Mouse (Mus musculus): ENCODE data around the gene Treml2. TPM values are rescaled to one million over a fixed set of nuclear protein-coding genes. Genes with fewer than 3 reads are reported as not detected.

Treml2 gene
- polyA plus RNA-seq, 1 experiment from 2014 or later: 0.54 TPM

DNA sequence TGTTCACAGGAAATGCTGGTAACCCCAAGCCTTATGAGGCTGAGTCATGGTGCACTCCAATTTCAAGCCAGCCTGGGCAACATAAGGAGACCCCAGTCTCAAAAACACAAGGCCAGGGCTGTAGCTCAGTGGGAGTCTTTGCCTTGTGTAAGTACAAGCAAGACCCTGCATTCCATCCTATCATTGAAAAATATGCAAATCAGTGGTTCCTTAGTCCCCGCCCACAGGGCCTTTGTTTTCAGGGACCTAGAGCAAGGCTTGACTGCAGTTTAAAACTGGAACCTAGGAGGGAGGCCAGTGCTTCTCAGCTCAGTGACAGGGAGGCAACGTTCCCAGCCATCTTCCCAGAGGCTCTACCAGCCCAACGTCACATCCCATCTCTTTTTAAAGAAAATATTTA is 23.9 kb downstream of the Treml2 start:
- Histone ChIP-seq H3K4me2 (replicated peaks; ENCODE audit: low read depth, low read length) (no peak overlapping the region), H3K27ac (ENCODE audit: low read length) (no peak overlapping the region), H3K36me3 (ENCODE audit: insufficient read depth, low read length) (no peaks in the 10 kb centered on the region), H3K9me3 (ENCODE audit: low read length) (no peaks in the 10 kb centered on the region), H3K4me1 (ENCODE audit: insufficient read depth, low read depth, low read length) (no peaks in the 10 kb centered on the region), H3K27me3 (replicated peaks; ENCODE audit: insufficient read depth, low read length) (no peaks in the 10 kb centered on the region), H3K4me3 (ENCODE audit: low read depth, low read length) (no peak overlapping the region), H3K9ac (replicated peaks; ENCODE audit: low read depth) (no peak overlapping the region)
- ATAC-seq: no peak
- 64% methylated on average over 3 of the region's 3 CpGs for WGBS
- TF ChIP-seq CTCF (IDR thresholded peaks at IDR 0.05) (no peak), EP300 (IDR thresholded peaks at IDR 0.05) (no peak)
- DNase-seq (ENCODE audit: low spot score): no peak

DNA sequence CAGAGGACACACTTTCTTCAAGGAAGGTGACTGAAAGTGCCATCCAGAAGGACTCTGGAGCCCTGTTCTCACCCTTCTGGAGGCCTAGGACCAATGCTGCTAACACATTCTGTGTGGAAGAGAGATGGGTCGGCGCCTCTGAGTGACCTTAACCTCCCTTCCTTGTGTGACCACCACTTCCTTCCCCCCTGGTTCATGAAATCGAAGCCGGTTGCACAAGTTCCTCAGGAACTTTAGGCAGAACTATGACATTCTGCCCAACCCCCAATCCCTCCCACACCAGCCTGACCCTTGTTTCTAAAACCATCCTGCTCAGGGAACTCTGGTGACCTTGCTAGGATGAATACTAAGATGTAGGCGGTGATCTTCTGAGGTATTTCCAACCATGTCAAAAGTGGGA is 25.0 kb downstream of the Treml2 start:
- peak; percentile 53 for DNase-seq (ENCODE audit: low spot score)
- H3K4me2 ChIP-seq (replicated peaks; ENCODE audit: low read depth, low read length): no peak overlapping the region
- 74% methylated on average over 5 of the region's 5 CpGs for WGBS

DNA sequence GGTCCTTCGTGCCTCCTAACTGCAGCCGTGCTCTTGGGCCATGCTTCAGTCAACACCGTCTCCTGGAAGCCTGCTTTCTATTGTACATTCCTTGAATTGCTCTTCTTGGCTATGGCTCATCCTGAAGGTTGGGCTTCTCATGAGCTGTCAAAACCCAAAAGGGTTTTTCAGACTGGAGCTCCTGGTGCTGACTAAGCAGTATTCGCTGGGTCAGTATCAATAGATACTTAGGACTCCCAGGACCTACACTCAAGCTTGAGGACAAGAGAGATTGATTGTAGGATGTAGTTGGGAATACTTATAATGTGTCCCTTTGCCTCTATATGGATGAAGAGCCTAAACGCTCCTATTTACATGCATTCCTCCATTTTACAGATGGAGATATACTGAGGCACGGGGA is 25.8 kb downstream of the Treml2 start:
- H3K9me3 ChIP-seq (ENCODE audit: low read length): no peaks in the 10 kb centered on the region
- no peak overlapping the region for H3K9ac ChIP-seq (replicated peaks; ENCODE audit: low read depth)
- 89% methylated on average over 6 of the region's 6 CpGs for WGBS
- DNase-seq (ENCODE audit: low spot score) (no peak), ATAC-seq (no peak)
- no peak for TF ChIP-seq CTCF (IDR thresholded peaks at IDR 0.05)
- TF ChIP-seq EP300 (IDR thresholded peaks at IDR 0.05): no peak
- H3K27me3 ChIP-seq (replicated peaks; ENCODE audit: insufficient read depth, low read length): no peaks in the 10 kb centered on the region
- H3K36me3 ChIP-seq (ENCODE audit: insufficient read depth, low read length): no peaks in the 10 kb centered on the region
- H3K27ac ChIP-seq (ENCODE audit: low read length): no peak overlapping the region
- no peak overlapping the region for H3K4me3 ChIP-seq (ENCODE audit: low read depth, low read length)
- H3K4me2 ChIP-seq (replicated peaks; ENCODE audit: low read depth, low read length): no peak overlapping the region
- no peaks in the 10 kb centered on the region for H3K4me1 ChIP-seq (ENCODE audit: insufficient read depth, low read depth, low read length)

More for the DNA sequence above, 25.0 kb downstream of the Treml2 start:
- Histone ChIP-seq H3K9ac (replicated peaks; ENCODE audit: low read depth) (no peak overlapping the region), H3K36me3 (ENCODE audit: insufficient read depth, low read length) (no peaks in the 10 kb centered on the region), H3K27ac (ENCODE audit: low read length) (no peak overlapping the region), H3K4me1 (ENCODE audit: insufficient read depth, low read depth, low read length) (no peaks in the 10 kb centered on the region), H3K9me3 (ENCODE audit: low read length) (no peaks in the 10 kb centered on the region), H3K27me3 (replicated peaks; ENCODE audit: insufficient read depth, low read length) (no peaks in the 10 kb centered on the region), H3K4me3 (ENCODE audit: low read depth, low read length) (no peak overlapping the region)
- no peak for ATAC-seq
- TF ChIP-seq CTCF (IDR thresholded peaks at IDR 0.05) (no peak), EP300 (IDR thresholded peaks at IDR 0.05) (no peak)

DNA sequence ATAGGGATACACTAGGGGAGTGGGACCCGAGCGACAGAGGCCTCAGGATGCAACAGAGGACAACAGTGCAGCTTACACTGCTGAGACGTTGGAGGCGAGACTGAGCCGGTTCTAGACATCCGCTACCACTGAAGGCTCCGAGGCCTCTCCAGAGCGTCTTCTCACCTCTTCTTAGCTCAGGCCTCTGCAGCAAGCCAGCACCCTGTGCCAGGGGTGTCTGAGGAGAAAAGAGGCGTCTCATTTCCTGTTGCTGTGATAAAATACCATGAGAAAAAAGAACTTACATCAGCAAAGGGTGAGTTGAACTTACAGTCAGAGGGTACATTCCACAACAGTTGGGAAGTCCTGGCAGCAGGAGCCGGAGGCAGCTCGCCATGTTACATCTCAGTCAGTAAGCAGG is 26.3 kb downstream of the Treml2 start:
- 70% methylated on average over 11 of the region's 11 CpGs for WGBS
- Histone ChIP-seq H3K4me2 (replicated peaks; ENCODE audit: low read depth, low read length) (no peak overlapping the region), H3K36me3 (ENCODE audit: insufficient read depth, low read length) (no peaks in the 10 kb centered on the region), H3K27me3 (replicated peaks; ENCODE audit: insufficient read depth, low read length) (no peaks in the 10 kb centered on the region), H3K27ac (ENCODE audit: low read length) (no peak overlapping the region), H3K4me1 (ENCODE audit: insufficient read depth, low read depth, low read length) (no peaks in the 10 kb centered on the region), H3K4me3 (ENCODE audit: low read depth, low read length) (no peak overlapping the region), H3K9me3 (ENCODE audit: low read length) (no peaks in the 10 kb centered on the region), H3K9ac (replicated peaks; ENCODE audit: low read depth) (no peak overlapping the region)
- no peak for DNase-seq (ENCODE audit: low spot score)
- ATAC-seq: no peak
- TF ChIP-seq CTCF (IDR thresholded peaks at IDR 0.05) (no peak), EP300 (IDR thresholded peaks at IDR 0.05) (no peak)

DNA sequence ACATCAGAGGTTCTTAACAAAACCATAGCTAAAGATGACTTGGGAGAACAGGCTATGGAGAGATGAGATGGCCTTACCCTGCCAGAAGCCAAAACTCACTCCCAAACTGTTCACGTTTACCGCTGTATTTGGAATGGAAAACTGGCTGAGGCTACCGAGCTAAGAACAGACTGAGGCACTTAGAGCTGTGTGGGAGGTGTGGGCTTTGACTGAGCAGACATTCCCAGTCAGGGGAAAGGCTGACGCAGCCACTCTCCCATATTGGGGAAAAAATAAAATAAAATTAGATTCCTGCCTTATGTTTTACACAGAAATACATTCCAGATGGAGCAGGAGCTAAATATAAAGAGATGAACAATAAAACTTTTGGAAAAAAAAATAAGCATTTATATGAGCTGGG is 27.4 kb downstream of the Treml2 start:
- H3K27me3 ChIP-seq (replicated peaks; ENCODE audit: insufficient read depth, low read length): no peaks in the 10 kb centered on the region
- H3K9me3 ChIP-seq (ENCODE audit: low read length): no peaks in the 10 kb centered on the region
- no peak for DNase-seq (ENCODE audit: low spot score)
- no peak overlapping the region for H3K4me3 ChIP-seq (ENCODE audit: low read depth, low read length)
- H3K4me2 ChIP-seq (replicated peaks; ENCODE audit: low read depth, low read length): no peak overlapping the region
- no peak overlapping the region for H3K27ac ChIP-seq (ENCODE audit: low read length)
- H3K36me3 ChIP-seq (ENCODE audit: insufficient read depth, low read length): no peaks in the 10 kb centered on the region
- ATAC-seq: no peak
- no peak overlapping the region for H3K9ac ChIP-seq (replicated peaks; ENCODE audit: low read depth)
- no peak for TF ChIP-seq EP300 (IDR thresholded peaks at IDR 0.05)
- TF ChIP-seq CTCF (IDR thresholded peaks at IDR 0.05): no peak
- no peaks in the 10 kb centered on the region for H3K4me1 ChIP-seq (ENCODE audit: insufficient read depth, low read depth, low read length)
- 73% methylated on average over 4 of the region's 4 CpGs for WGBS

DNA sequence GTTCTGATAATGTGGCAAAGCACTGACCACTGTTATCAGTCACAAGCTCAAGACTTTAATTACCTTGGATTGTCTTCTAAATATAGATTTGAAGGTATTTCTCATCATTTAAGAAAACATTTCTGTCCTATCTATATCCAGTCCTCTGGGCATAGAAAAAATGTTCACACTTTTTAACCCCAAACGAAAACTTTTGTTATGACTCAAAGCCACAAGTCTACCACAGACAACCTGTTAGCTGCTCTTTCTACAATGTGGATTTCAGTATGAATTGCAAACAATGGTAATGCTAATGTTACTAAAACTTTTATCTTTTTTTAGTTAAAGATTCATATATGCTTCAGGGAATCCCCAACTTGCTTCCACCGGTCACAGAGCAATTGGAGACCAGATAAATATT is 33.2 kb downstream of the Treml2 start:
- Histone ChIP-seq H3K9ac (replicated peaks; ENCODE audit: low read depth) (no peak overlapping the region), H3K36me3 (ENCODE audit: insufficient read depth, low read length) (no peaks in the 10 kb centered on the region), H3K27ac (ENCODE audit: low read length) (no peak overlapping the region), H3K9me3 (ENCODE audit: low read length) (no peaks in the 10 kb centered on the region), H3K4me1 (ENCODE audit: insufficient read depth, low read depth, low read length) (no peaks in the 10 kb centered on the region), H3K4me2 (replicated peaks; ENCODE audit: low read depth, low read length) (no peak overlapping the region), H3K4me3 (ENCODE audit: low read depth, low read length) (no peak overlapping the region), H3K27me3 (replicated peaks; ENCODE audit: insufficient read depth, low read length) (no peaks in the 10 kb centered on the region)
- TF ChIP-seq CTCF (IDR thresholded peaks at IDR 0.05) (no peak), EP300 (IDR thresholded peaks at IDR 0.05) (no peak)
- no peak for DNase-seq (ENCODE audit: low spot score)
- no peak for ATAC-seq
- 84% methylated on average over 2 of the region's 2 CpGs for WGBS

DNA sequence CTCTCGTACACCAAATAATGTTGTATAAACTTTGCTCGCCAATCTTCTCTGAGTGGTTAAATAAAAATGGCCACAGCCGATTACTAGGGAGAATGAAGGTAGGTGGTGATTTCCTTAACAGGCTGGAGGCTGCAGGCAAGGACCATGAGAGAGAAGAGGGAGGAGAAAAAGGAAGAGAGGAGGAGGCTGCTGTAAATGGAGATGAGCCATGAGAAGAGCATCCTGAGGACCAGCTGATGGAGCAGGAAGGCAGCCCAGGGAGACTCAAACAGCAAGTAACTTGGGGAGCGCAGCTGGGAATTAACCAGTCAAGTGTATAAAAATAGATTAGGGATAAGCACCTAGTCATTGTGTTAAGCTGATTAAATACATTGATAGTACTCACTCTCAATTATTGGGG is 34.9 kb downstream of the Treml2 start:
- ATAC-seq: no peak
- H3K9ac ChIP-seq (replicated peaks; ENCODE audit: low read depth): no peak overlapping the region
- no peaks in the 10 kb centered on the region for H3K27me3 ChIP-seq (replicated peaks; ENCODE audit: insufficient read depth, low read length)
- no peaks in the 10 kb centered on the region for H3K36me3 ChIP-seq (ENCODE audit: insufficient read depth, low read length)
- no peak for TF ChIP-seq EP300 (IDR thresholded peaks at IDR 0.05)
- no peak for TF ChIP-seq CTCF (IDR thresholded peaks at IDR 0.05)
- H3K27ac ChIP-seq (ENCODE audit: low read length): no peak overlapping the region
- no peak for DNase-seq (ENCODE audit: low spot score)
- 88% methylated on average over 4 of the region's 4 CpGs for whole genome bisulfite sequencing
- no peaks in the 10 kb centered on the region for H3K9me3 ChIP-seq (ENCODE audit: low read length)
- H3K4me3 ChIP-seq (ENCODE audit: low read depth, low read length): no peak overlapping the region
- no peaks in the 10 kb centered on the region for H3K4me1 ChIP-seq (ENCODE audit: insufficient read depth, low read depth, low read length)
- H3K4me2 ChIP-seq (replicated peaks; ENCODE audit: low read depth, low read length): no peak overlapping the region

All from lung, postnatal 0 days (tissue).